Mouse (Mus musculus) thymus, postnatal 4 days (tissue): Measurements from ENCODE around the gene Spata21.

Source experiments
- DNase-seq: peaks from one replicate; pipeline ENCODE4 v3.0.0; 2021

Gene Spata21

GRCm38 (mm10) chr4:141159666-141160065 lies 71.5 kb downstream of the Spata21 start:
- no peak for DNase-seq

- DNase-seq = no peak
Observed at GRCm38 (mm10) chr4:141160193-141160592, 72.1 kb downstream of the Spata21 start.

GRCm38 (mm10) chr4:141161699-141162208 lies 73.6 kb downstream of the Spata21 start:
- DNase-seq = no peak
